Mouse (Mus musculus): Measurements from ENCODE around the gene Cr2.
A peak's percentile ranks its signal among the peaks of the same experiment; 100 is the strongest.
"Not testable (repeated sequence)": the region's sequence is repeated elsewhere in the genome, so short reads cannot be mapped to it uniquely, and the experiment has no call there.

The Cr2 gene

DNA sequence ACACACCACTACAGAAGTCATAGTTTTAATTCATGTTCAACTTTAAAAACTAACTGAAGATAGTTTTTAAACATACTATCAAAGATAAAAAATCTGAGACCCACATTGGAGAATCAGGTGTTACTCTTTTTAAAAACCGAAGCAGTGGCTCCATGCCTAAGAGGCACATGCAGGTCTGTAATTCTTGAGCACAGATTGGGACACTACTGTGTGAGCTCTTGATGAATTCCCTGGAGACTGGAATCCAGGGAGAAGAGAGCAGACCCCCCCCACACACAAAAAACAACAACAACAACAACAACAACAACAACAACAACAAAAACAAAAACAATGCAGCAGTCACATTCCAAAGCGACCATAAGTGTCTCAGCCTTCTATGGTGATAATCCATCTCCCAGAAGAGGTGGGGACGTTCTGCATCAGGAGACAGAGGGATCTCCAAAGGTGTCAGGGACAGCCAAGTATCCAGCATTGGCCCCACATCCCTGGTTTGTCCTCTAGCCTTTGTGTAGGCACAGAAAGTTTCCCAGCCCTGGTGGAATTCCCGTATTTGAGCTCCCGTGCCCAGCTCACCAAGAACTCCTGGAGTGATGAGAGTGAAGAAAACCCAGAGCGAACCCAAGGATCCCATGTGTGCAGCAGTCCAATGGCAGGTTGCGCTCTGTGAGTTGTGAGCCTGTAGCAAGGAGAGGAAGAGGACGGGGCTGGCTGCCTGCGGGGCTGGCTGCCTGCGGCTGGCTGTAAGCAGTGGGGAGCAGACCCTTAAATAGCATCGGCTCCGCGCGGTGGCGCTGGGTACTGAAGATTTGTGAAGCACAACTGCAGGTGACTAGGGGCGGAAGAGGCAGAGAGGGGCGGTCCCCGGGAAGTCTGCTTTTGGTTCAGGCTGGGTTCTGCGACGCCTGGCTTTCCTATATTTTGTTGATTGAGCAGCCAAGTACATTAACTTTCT is at the start of gene Cr2:
Gene Cr2 (minus strand): TSS at position 737 of the 952 bp plus-strand sequence.
- peak; percentile 5 to 10 for DNase-seq

DNA sequence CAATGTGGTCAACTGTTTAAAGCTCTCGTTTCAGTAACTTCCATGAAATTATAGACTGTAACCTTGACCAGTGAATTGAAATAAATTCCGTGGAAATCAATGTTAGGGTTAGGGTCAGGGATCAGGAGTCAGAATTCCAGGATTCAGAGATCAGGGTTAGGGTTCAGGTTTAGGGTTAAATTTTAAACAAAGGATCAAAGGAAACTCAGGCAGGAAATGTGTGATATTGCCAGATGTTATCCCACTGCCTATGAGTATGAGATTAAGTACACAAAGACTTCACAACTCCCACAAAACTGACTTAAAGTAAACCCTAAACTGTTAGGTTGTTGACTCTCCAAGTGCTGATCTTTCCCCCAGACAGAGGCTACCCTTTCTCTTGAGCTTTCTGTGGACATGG is 45.3 kb upstream of the Cr2 start:
- no peak for DNase-seq

DNA sequence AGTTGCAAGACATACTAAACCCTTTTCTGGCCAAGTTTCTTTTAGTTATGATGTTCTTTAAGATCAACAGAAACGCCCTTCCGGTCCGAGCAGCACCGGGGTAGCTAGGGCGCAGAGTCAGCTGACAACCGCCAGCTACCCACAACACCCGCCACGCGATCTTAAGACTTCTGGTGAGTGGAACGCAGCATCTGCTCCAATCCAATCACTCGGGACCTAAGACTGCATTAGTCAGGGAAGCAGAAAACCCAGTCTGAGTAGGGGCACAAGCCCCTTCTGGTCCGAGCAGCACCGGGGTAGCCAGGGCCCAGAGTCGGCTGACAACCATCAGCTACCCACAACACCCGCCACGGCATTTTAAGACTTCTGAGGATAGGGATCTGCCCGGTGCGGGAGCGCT is 36.3 kb upstream of the Cr2 start:
- not testable (repeated sequence) for DNase-seq

DNA sequence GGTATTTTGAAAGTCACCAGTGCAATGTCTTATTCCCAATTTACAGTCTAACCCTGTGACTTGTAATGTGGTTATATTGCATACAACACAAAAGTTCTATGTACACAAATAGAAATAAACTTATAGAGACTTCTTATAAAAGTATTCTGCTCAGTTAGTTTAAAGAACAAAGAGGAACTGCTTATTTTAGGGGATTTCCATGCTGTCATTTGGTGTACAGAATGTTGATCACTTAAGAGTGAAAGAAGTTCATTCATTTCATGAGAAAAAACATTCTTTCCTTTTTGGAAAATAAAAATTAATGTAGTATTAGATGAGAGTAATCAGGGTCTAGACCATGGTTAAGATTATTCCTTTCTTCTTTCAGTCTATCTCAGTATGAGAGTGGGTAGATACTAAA is 8.2 kb upstream of the Cr2 start:
- no peak for DNase-seq

DNA sequence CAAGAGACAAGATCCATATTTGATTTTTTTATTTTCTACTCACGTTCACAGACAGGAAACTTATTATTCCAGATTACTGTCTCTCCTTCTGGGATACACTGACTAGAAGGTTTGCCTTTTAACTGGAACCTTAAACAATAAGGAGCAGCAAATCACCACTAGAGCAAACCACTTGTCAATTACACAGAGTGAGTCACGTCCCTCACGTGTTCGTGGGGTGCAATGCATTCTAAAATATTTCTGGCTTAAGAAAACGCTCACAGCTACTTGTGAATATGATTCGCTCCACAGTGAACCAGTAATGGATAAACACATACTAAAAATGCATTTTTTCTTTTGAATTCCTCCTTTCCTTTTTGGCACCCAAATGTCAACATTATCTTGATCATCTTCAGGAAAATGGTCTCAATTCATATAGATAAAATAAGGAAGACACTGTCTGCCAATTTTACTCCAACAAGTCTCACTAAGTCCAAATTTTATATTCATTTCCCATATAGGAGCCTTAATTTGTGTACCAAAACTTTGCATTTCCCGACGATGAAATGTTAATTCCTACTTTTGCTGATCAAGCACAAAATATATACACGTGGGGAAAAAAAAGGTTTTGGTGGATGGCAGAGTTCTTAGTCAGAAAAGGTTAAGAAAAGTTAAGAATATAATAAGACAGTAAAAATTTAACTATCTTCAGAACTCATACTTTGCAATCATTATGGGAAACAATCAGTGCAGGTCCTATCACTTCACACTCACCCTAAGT is 11.3 kb downstream of the Cr2 start:
- no peak for DNase-seq

DNA sequence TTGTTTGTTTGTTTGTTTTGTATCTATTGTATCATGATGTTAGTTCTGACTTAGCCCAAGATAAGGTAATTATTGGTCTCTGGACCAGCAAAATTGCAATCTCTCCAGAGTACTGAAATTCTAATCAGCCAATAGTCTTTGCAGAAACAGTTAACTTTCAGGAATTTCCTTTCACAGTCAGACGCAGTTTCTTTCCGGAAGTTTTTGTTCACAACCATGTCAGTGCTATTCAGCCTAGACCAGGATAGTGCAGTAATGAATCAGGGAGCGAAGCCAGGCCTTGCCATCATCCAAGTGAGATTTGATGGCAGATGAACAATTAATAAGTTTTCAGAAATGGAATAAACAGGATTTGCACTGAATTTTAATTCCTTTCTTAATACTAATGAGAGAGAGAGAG is 44.4 kb downstream of the Cr2 start:
- peak in 1 of 2 experiments; percentile 3 for DNase-seq

DNA sequence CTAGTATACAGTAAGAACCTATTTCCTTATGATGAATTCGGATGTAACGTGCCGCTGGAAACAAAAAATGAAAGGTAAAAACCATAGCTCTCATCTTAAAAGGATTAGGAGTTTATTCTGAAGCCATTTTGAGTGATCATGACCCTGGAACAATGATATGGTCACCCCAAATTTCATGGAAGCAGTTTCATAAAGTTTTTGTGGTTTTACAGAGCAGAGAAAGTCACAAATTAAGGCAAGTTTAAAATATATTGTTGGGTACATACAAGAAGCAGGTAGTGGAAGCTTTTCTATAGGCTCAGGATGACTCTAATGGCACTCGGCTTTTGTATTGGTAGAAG is 44.9 kb downstream of the Cr2 start:
- no peak for DNase-seq

DNA sequence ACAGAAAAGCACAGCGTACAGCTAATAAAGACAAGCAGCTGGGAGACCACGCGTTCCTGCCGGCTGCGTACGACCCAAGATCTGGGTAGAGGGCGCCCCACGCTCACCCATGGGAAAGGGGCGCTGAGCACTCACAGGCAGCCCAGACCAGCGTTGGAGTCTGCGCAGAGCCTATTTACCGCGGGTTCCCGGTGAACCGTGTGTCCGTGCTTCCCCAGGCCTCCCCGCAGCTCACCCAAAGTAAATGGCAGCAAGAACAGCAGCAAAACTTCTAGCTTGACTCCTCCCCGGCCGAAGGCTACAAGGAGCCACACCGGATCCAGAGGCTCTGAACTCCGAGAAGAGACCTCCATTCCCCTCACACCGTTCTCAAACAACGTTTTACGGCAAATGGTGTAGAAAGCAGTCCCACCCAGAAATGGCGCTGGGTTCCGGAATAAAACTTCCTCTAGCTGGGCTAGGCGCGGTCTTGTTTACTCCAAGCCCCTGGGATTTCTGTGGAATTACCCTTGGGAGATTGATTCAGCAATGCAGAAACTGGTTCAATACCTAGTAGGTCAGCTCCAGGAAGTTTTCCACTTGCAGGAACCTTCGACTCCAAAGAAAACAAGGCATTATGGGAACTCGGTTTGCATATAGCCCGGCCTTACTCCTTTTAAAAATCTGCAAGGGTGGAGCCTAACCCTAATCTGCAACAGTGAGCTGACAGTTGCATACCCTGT is 45.4 kb downstream of the Cr2 start, which contains the start of gene Cr1l:
Gene Cr1l (minus strand): TSS at position 634 of the 722 bp plus-strand sequence.
- DNase-seq, result peak; percentile 86 to 88

DNA sequence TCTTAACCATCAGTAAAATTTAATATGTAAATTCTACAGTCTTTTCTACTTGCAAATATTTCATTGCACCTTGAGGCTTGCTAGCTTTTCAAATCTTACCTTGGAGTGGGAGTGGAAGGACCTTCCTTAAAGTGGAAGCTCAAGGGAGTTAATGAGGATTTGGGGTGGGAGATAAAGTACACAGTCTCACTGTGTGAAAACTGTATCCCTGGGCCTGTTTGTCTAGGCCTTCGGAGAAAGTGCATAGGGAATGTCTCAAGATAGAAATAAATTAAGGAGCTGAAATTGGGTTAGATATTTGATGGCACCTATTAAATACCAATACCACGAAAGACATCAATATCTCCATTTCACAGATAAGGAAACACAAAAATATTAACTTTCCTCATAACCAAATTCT is 46.0 kb downstream of the Cr2 start:
- DNase-seq, result no peak

DNA sequence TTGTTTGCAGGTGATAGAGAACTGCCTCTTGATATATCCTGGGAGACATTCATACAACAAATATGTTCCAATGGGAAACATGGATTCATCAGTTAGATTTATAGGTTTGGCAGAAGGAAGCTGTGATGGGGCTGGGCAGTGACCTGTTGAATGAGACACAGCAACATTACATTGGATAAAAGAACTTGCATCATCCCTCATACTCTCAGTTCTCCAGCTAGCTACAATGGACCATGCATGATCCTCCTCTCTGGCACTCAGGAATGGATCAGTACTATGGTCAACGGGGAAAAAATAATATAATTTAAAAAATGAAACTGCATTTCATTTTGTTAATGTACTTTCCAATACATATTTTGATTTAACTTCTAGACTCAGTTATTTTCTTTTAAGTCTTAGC is 46.6 kb downstream of the Cr2 start:
- no peak for DNase-seq

DNA sequence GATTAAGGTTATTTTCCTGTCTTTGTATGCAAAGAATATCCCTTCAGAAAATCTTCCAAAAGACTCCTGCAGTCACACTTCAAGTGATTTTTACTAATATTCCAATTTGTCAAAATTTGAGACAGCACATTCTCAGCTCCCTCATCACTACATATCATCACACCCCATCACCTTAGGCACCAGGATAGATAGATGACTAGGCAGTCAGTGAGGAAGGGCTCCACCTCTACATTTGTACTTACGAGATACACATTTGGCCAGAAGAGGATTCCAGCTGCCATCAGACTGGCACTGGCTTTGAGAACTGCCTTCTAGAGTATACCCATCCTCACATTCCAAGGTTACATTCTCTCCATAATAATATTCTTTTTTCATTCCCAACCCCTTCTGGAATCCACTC is 62.1 kb downstream of the Cr2 start:
- no peak for DNase-seq

DNA sequence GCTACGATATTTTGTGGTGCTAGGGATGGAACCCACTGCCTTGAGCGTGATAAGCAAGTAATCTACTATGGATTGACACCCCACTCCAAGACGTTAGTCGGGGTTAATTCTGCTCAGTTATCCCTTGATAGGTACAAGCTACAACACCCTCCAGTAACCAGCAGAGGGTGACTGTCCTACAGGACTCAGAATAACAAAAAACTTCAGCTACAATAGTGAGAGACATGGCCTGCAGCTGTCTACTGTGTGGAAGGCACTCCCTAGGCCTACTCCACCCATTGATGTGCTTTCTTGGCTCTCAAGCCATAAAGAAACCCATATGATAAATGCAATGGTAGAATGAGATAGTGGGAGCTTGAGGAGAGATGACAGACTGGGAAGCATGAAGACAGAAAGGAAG is 62.9 kb downstream of the Cr2 start:
- DNase-seq, result no peak

DNA sequence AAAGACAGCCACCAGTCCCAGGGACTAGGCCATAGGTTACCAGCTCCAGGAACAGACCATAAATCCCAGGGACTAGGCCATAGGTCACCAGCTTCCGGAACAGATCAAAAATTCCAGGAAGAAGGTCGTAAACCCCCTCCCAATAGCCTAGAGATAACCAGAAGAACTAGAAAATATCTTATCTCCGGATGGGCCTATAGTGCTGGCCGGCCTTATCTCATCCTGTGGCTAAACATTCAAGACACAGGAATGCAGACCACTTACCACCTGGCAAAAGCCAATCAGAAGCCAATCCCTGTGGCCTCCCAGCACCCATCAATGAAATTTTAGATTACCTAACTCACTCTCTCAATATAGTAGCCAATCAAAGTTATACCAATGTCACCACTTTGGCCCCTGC is 75.8 kb downstream of the Cr2 start:
- no peak for DNase-seq

DNA sequence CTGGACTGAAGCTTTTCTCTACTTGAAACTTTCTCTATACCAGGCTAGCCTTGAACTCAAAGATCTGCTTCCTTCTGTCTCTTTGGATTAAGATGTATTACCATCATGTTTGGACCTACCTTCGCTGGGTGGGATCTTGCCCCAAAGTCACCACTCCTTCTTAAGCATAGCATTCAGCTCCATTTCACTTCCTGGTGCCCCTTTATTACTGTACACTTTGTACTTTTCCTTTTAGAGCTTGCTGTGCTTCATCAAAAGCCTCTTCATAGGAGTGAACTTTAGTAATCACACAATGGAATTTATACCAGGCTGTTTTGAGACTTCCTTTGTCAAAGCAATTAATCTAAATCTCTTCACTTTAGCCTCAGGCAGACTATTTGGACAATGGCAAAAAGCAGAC is 78.5 kb downstream of the Cr2 start:
- DNase-seq, result no peak

DNA sequence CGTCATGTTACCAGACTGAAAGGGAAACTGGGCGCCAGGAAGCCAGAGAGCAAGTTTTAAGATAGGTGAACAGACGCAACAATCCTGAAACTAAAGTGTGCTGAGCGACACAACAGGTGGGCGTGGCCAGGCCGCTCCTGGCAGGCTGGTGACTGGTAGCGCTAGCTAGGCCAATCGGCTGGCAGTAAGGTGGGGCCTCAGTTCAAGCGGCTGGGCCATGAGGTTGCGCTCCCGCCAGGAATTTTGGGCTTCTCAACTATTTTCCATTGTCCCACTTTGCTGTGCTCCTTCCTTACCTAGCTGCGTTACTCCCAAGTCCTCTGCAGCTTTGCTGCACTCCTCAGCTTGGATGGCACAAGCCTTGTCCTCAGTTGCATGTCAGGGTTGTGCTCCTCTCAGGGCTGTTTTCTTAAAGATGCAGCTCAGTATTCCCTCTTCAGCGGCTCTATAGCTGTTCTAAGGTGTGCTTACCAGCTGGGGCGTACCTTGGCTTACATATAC is 84.2 kb downstream of the Cr2 start, which contains the start of gene Cd46:
Gene Cd46 (minus strand): TSS at position 30 of the 501 bp plus-strand sequence.
- DNase-seq, result peak; percentile 22 to 28

DNA sequence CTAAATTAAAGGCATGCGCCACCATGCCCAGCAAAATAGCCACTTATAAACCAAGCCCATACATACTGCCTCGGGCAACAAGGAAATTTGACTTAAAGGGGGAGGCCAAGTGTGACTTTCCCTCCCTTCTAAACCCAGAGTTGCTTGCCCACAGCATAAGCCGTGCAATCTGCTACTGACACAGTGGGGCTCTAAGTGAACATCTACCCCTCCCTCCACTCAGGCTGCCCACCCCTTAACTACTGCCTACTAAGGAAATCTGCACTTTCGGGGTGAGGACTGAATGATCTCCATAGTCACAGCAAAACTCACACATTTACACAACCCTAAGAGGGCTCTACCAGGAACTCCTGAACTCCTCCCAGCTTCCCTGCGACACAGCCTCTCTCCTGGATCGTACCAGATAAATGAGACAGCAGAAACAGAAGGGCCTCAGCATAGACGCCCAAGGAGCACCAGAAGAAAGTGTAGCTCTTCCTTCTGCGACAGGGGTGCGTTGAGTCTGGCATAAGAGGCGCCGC is 84.8 kb downstream of the Cr2 start:
- DNase-seq, result no peak
